Mouse (Mus musculus): ENCODE measurements at regions not wholly inside any gene's neighbourhood (a gene's known extent, or its start where the extent isn't known, plus 50 kb on each side); places are given as distances from the start of the nearest gene placed in this dataset.

DNA sequence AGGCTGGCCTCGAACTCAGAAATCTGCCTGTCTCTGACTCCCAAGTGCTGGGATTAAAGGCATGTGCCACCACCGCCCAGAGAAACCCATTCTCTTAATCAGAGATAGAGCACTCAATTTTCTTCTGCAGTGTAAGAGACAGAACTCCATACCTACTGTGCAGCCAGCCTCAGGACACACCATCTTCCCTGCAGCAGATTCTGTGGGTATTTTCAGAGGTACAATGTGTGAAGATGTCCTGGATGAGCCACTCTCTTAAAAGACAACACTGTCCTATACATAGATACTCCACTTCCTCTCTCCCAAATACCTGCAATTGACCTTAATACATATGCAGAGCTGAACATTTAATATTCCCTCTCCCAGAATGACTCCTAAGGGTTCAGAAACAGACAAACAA lies 111.5 kb downstream of the Nr1d2 start:
- DNase-seq (ENCODE audit: low spot score) = no peak

DNA sequence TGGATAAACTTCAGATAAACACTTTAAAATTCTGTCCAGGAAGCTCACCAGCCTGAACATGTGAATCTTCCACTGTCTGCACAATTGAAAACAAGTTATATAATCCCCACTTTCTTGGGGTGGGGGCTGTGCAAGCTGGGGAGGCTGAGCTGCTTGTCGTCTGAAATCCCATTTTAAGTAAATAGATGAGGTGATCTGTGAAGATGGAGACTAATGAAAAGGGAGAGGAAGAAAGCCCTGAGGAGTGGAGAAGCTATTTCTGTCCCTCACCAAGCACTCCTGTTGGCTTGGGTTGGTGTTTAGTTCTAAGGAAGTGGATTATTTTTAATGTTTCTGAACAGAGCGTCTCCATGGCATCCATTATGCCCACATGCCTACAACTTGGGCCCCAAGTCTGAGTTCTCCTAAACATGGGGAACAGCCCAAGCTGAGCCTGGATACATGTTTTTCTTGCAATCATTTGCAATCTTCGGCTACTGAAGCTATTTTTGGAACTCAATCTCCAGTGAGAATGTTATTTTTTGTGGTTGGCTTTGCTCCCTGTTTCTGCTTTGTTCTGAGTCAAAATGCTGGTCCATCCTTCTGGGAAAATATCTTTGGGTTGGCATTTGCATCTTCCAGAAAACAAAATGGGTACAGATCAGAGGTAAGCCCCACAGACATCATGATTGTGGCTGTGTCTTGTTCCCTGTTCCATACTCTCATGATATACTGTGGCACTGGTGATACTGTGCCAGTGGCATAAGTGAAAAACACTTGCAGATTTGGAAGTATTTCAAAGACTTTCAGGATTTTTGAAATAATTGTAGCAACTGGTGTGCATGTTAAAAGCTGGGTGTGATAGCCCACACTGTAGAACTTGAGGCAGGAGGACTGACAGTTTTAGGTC lies 131.8 kb downstream of the Nr1d2 start:
- no peak for DNase-seq (ENCODE audit: low spot score)

DNA sequence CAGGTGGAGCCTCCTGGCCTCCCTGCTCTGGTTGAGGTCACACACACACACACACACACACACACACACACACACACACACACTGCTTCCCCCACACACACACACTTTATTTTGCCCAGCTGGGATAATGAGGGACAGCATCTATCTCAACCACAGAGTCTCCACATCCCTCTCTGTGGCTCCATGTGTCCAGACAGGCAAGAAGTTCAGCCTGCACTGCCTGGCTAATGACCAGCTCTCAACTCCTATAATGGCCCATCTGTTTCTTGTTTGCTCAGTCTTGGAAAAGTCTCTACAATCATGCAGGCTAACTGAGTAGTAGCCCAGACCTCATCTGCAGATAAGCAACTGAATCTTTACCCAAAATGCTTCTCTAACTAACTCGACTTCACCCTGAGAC lies 133.3 kb downstream of the Nr1d2 start:
- DNase-seq (ENCODE audit: low spot score) = peak; percentile 5

DNA sequence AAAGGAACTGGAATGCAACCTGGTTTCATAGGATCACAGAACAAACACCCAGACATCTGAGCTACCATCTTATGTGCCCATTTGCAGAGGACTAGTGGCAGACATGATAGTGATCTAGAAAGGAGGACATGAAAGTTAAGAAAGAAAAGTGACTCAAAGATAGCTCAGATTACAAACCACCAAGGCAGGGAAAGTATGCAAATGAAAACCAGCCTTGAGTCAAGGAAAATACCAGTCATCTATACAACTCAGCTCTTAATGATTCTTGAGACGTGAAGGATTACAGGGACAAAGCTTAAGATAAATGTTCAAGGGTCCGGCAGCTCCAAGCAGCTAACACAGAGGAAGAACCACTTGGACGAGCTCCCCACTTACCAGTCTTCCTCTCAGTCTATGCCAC lies 138.7 kb downstream of the Nr1d2 start:
- no peak for DNase-seq (ENCODE audit: low spot score)
